Mouse (Mus musculus): ENCODE measurements around the gene March1. TPM values are rescaled to one million over a fixed set of nuclear protein-coding genes. Genes with fewer than 3 reads are reported as not detected.

March1 gene
- polyA plus RNA-seq, 1 experiment from 2014 or later, result 5.2 TPM

- no peaks in the 10 kb centered on the region for H3K36me3 ChIP-seq
- 86% methylated on average over 2 of the region's 2 CpGs for WGBS
- no peak overlapping the region for H3K4me3 ChIP-seq
- no peaks in the 10 kb centered on the region for H3K27me3 ChIP-seq (ENCODE audit: insufficient read depth, poor library complexity, severe bottlenecking)
- DNase-seq (ENCODE audit: low spot score), result no peak
- H3K4me1 ChIP-seq (replicated peaks), result no peaks in the 10 kb centered on the region
- no peak overlapping the region for H3K27ac ChIP-seq
- H3K9me3 ChIP-seq, result no peaks in the 10 kb centered on the region
Measured at GRCm38 (mm10) chr8:66519149-66519548, 901.4 kb downstream of the March1 start.

GRCm38 (mm10) chr8:66520576-66520975, 902.9 kb downstream of the March1 start:
- no peak for DNase-seq (ENCODE audit: low spot score)

More at GRCm38 (mm10) chr8:66520576-66520975, 902.9 kb downstream of the March1 start:
- H3K27me3 ChIP-seq (ENCODE audit: insufficient read depth, poor library complexity, severe bottlenecking), result no peaks in the 10 kb centered on the region
- H3K4me3 ChIP-seq, result no peak overlapping the region
- no peak overlapping the region for H3K27ac ChIP-seq
- H3K9me3 ChIP-seq, result no peaks in the 10 kb centered on the region
- H3K36me3 ChIP-seq, result no peaks in the 10 kb centered on the region
- H3K4me1 ChIP-seq (replicated peaks), result no peaks in the 10 kb centered on the region

All from hindbrain, embryonic 10.5 days (tissue).